Mouse (Mus musculus): Measurements from ENCODE around the gene Gm6169. TPM values are rescaled to one million over a fixed set of nuclear protein-coding genes. Genes with fewer than 3 reads are reported as not detected.
"Not testable (repeated sequence)": the region's sequence is repeated elsewhere in the genome, so short reads cannot be mapped to it uniquely, and the experiment has no call there.

Gene Gm6169
- total RNA-seq, 2 experiments from 2014 or later = 6.2 TPM; not detected in 1

GRCm38 (mm10) chr13:97070931-97071625, 28.0 kb downstream of the Gm6169 start:
- peak; percentile 25 for DNase-seq
- intact Hi-C loops (cut with DNase I) = no loop called here

- intact Hi-C loops (cut with DNase I) = no loop called here
- no peak for DNase-seq
These were observed 30.9 kb downstream of the Gm6169 start for GRCm38 (mm10) chr13:97068151-97068550.

GRCm38 (mm10) chr13:97067691-97068090, 31.3 kb downstream of the Gm6169 start:
- intact Hi-C loops (cut with DNase I) = no loop called here
- DNase-seq = no peak

GRCm38 (mm10) chr13:97066649-97067550, 32.1 kb downstream of the Gm6169 start, which contains the start of gene Fam169a:
TSS of gene Fam169a (plus strand) at chr13:97067286.
- DNase-seq = no peak
- intact Hi-C loops (cut with DNase I) = no loop called here

- DNase-seq; intact Hi-C loops (cut with DNase I): not testable (repeated sequence)
These were observed 34.0 kb downstream of the Gm6169 start for GRCm38 (mm10) chr13:97064844-97065621.

- no peak for DNase-seq
- intact Hi-C loops (cut with DNase I) = no loop called here
These were observed 34.6 kb downstream of the Gm6169 start for GRCm38 (mm10) chr13:97064413-97064812.

- no peak for DNase-seq
- intact Hi-C loops (cut with DNase I) = no loop called here
These were observed 35.6 kb downstream of the Gm6169 start for GRCm38 (mm10) chr13:97063431-97063830.

GRCm38 (mm10) chr13:97062151-97062550, 36.9 kb downstream of the Gm6169 start:
- intact Hi-C loops (cut with DNase I) = no loop called here
- peak; percentile 45 for DNase-seq

- intact Hi-C loops (cut with DNase I) = no loop called here
- DNase-seq = no peak
These were observed 38.7 kb downstream of the Gm6169 start for GRCm38 (mm10) chr13:97060331-97060730.

- no peak for DNase-seq
- intact Hi-C loops (cut with DNase I) = loop anchor here (10.0 kb wide), 2 partner anchors 205 to 325 kb away; no protein-coding TSS in a partner anchor
These were observed 39.3 kb downstream of the Gm6169 start for GRCm38 (mm10) chr13:97059746-97060145.

- DNase-seq = no peak
- intact Hi-C loops (cut with DNase I) = loop anchor here (10.0 kb wide), 2 partner anchors 203 to 323 kb away; no protein-coding TSS in a partner anchor
These were observed 41.2 kb downstream of the Gm6169 start for GRCm38 (mm10) chr13:97057817-97058216.

GRCm38 (mm10) chr13:97053844-97054243, 45.2 kb downstream of the Gm6169 start:
- intact Hi-C loops (cut with DNase I) = loop anchor here (10.0 kb wide), 2 partner anchors 199 to 319 kb away; no protein-coding TSS in a partner anchor
- DNase-seq = peak; percentile 92

GRCm38 (mm10) chr13:97052667-97053066, 46.4 kb downstream of the Gm6169 start:
- peak; percentile 71 for DNase-seq
- intact Hi-C loops (cut with DNase I) = loop anchor here (10.0 kb wide), 2 partner anchors 198 to 318 kb away; no protein-coding TSS in a partner anchor

GRCm38 (mm10) chr13:97051158-97051557, 47.9 kb downstream of the Gm6169 start:
- intact Hi-C loops (cut with DNase I) = loop anchor here (10.0 kb wide), 2 partner anchors 196 to 316 kb away; no protein-coding TSS in a partner anchor
- DNase-seq = peak; percentile 94

Other genes starting within 250 kb of the Gm6169 start
- 1 to 10 TPM; 1.6 to 2.1 TPM for gene Gcnt4, start 174.5 kb downstream of the Gm6169 start, total RNA-seq (2021)
- gene 1700029F12Rik, start 64.9 kb downstream of the Gm6169 start, total RNA-seq (2021) = not detected
- gene Fam169a, start 32.0 kb downstream of the Gm6169 start, total RNA-seq (2021) = 10 to 100 TPM; 36.6 to 38.4 TPM
- 10 to 100 TPM; 23.4 to 24.1 TPM for gene Gfm2, start 38.7 kb upstream of the Gm6169 start, total RNA-seq (2021)
- 10 to 100 TPM; 71.6 to 76.4 TPM for gene Nsa2, start 38.7 kb upstream of the Gm6169 start, total RNA-seq (2021)
- 10 to 100 TPM; 38.9 to 42.2 TPM for gene Hexb, start 99.1 kb upstream of the Gm6169 start, total RNA-seq (2021)
- 100 to 1,000 TPM; 740 to 833 TPM for gene Enc1, start 141.9 kb upstream of the Gm6169 start, total RNA-seq (2021)

All from left cerebral cortex, postnatal 4 days (tissue).